ENCODE assay signal across 8 mouse cellular contexts in genomic region chr14:121435794-121436193, GRCm38 (mm10). TPM values are rescaled to one million over a fixed set of nuclear protein-coding genes. Genes with fewer than 3 reads are reported as not detected.
A peak's percentile ranks its signal among the peaks of the same experiment; 100 is the strongest.
DNase-seq lines count a peak whose midpoint lies in the region; ATAC-seq lines count a peak whose summit lies in the region.

No protein-coding gene starts in this region.

- no peaks in the 10 kb centered on the region for H3K27me3 ChIP-seq in stomach, embryonic 14.5 days (ENCODE audit: control insufficient read depth, insufficient read depth, low read length)

- H3K9ac ChIP-seq in stomach, embryonic 14.5 days (replicated peaks; ENCODE audit: low read depth, low read length) = no peak overlapping the region

- H3K4me2 ChIP-seq in stomach, embryonic 14.5 days (replicated peaks; ENCODE audit: low read depth, low read length) = no peak overlapping the region

- no peak overlapping the region for H3K27ac ChIP-seq in stomach, embryonic 14.5 days (ENCODE audit: low read length)

- H3K9me3 ChIP-seq in stomach, embryonic 14.5 days (ENCODE audit: control insufficient read depth, low read depth, low read length) = no peaks in the 10 kb centered on the region

- peak; percentile 34 for DNase-seq in ovary, postnatal 36 days (ENCODE audit: low spot score)
- no peak for DNase-seq in ovary, postnatal 14 days (ENCODE audit: low spot score)
- DNase-seq in adrenal gland, postnatal 25 days = peak; percentile 43
- DNase-seq in heart, postnatal 25 days (ENCODE audit: low spot score) = peak; percentile 37
- no peak for DNase-seq in spleen, postnatal 4 days (ENCODE audit: low spot score in 2 of 2)
- no peak for DNase-seq in gastrocnemius, postnatal 14 days
- no peak for DNase-seq in spleen, adult 18-20 months

- H3K36me3 ChIP-seq in stomach, embryonic 14.5 days (ENCODE audit: control insufficient read depth, insufficient read depth, low read length) = no peaks in the 10 kb centered on the region

- intact Hi-C loops in heart, postnatal 25 days (cut with DNase I) = no loop called here
- intact Hi-C loops in gastrocnemius, postnatal 14 days (cut with DNase I; ENCODE audit: low total_unique reads) = no loop called here

- no peaks in the 10 kb centered on the region for H3K4me1 ChIP-seq in stomach, embryonic 14.5 days (ENCODE audit: control insufficient read depth, insufficient read depth, low read length)

- H3K4me3 ChIP-seq in stomach, embryonic 14.5 days (ENCODE audit: low read depth, low read length) = no peak overlapping the region

- WGBS in stomach, embryonic 14.5 days = 36% methylated on average over 6 of the region's 6 CpGs

- peak; percentile 84 for ATAC-seq in stomach, embryonic 14.5 days (ENCODE audit: insufficient number of reproducible peaks, insufficient read depth, low FRiP score, low read depth)

RNA-seq across cellular contexts. Expression of gene Stk24, which starts 56.0 kb away (rescaled TPM):
- total RNA-seq in adrenal gland, postnatal 25 days (2021) = 110 and 127 TPM in 2 replicates
- 10 to 100 TPM; 67.1 to 78.4 TPM for total RNA-seq in heart, postnatal 25 days (2021)
- 46.3 and 48.5 TPM in 2 replicates for polyA plus RNA-seq in stomach, embryonic 14.5 days (2014; fragmentation: Nextera tagmentation; extraction: Ambion mirVana)
- 10 to 100 TPM; 24.7 to 29.7 TPM for total RNA-seq in gastrocnemius, postnatal 14 days (2021)

Comparison
In these comparisons a context has a peak if more than half of its experiments do, and no peak if none do; other contexts are left out.
1. DNase-seq: peak in ovary, postnatal 36 days (single experiment), adrenal gland, postnatal 25 days (single experiment) and heart, postnatal 25 days (single experiment); none in ovary, postnatal 14 days (single experiment), spleen, postnatal 4 days (0 of 2), gastrocnemius, postnatal 14 days (single experiment) and spleen, adult 18-20 months (0 of 2).